27 mouse cellular contexts compared by ENCODE assay signal in genomic region chr11:47268556-47268955, GRCm38 (mm10).
DNase-seq lines count a peak whose midpoint lies in the region; ATAC-seq lines count a peak whose summit lies in the region.
"Had no signal": no experiment of that assay in that cellular context is flagged by ENCODE, and none has a peak within 500 bp of the region (broad histone marks: within the 10 kb centered on the region; RNA-seq: fewer than 3 reads in every experiment).

No protein-coding gene starts in this region.

- no peak for ATAC-seq in midbrain, embryonic 11.5 days (ENCODE audit: low FRiP score)
- ATAC-seq in midbrain, embryonic 16.5 days = no peak
- ATAC-seq: intestine, postnatal 0 days; midbrain, embryonic 15.5 days had no signal

- no peaks in the 10 kb centered on the region for H3K9me3 ChIP-seq in midbrain, embryonic 11.5 days (ENCODE audit: control insufficient read depth, low read length)
- no peaks in the 10 kb centered on the region for H3K9me3 ChIP-seq in midbrain, embryonic 16.5 days (replicated peaks; ENCODE audit: control insufficient read depth, low read length, poor library complexity, severe bottlenecking)
- H3K9me3 ChIP-seq: embryonic facial prominence, embryonic 12.5 days; forebrain, embryonic 12.5 days; heart, embryonic 13.5 days; limb, embryonic 15.5 days; liver, embryonic 15.5 days; lung, embryonic 15.5 days; midbrain, embryonic 15.5 days; neural tube, embryonic 13.5 days had no signal

- H3K36me3 ChIP-seq in midbrain, embryonic 11.5 days (ENCODE audit: control insufficient read depth, insufficient read depth, low read length) = no peaks in the 10 kb centered on the region
- no peaks in the 10 kb centered on the region for H3K36me3 ChIP-seq in midbrain, embryonic 16.5 days (ENCODE audit: control insufficient read depth, insufficient read depth, low read length)
- H3K36me3 ChIP-seq: embryonic facial prominence, embryonic 12.5 days; forebrain, embryonic 12.5 days; heart, embryonic 13.5 days; limb, embryonic 15.5 days; liver, embryonic 15.5 days; lung, embryonic 15.5 days; midbrain, embryonic 15.5 days; neural tube, embryonic 13.5 days had no signal

- 92% methylated on average over 4 of the region's 4 CpGs for WGBS in midbrain, embryonic 11.5 days
- WGBS in midbrain, embryonic 16.5 days = 88% methylated on average over 4 of the region's 4 CpGs

- no peak overlapping the region for H3K27ac ChIP-seq in midbrain, embryonic 11.5 days (ENCODE audit: low read depth, low read length)
- H3K27ac ChIP-seq in midbrain, embryonic 16.5 days (ENCODE audit: low read length) = no peak overlapping the region
- H3K27ac ChIP-seq: embryonic facial prominence, embryonic 12.5 days; forebrain, embryonic 12.5 days; heart, adult 2 months; heart, embryonic 13.5 days; limb, embryonic 15.5 days; liver, embryonic 15.5 days; lung, embryonic 15.5 days; midbrain, embryonic 15.5 days; neural tube, embryonic 13.5 days had no signal

- DNase-seq in frontal cortex, postnatal 25 days (ENCODE audit: low spot score in 2 of 2) = peak; percentile 4 to 8
- no peak for DNase-seq in frontal cortex, postnatal 10 days (ENCODE audit: low spot score in 2 of 2)
- peak; percentile 56 for DNase-seq in midbrain, embryonic 11.5 days (ENCODE audit: low spot score, missing footprints)
- DNase-seq in left cerebral cortex, postnatal 14 days (ENCODE audit: low spot score in 2 of 2) = peak; percentile 18 to 57
- DNase-seq in retina, embryonic 14.5 days (ENCODE audit: low spot score) = no peak
- no peak for DNase-seq in lung, postnatal 36 days
- DNase-seq: adrenal gland, postnatal 10 days; cerebellum, adult 2 months; cerebellum, postnatal 25 days; gastrocnemius, postnatal 25 days; heart, adult 2 months; heart, postnatal 14 days; kidney, postnatal 4 days; lung, postnatal 4 days; thymus, adult 2 months; thymus, postnatal 4 days had no signal

- no peak overlapping the region for H3K4me3 ChIP-seq in midbrain, embryonic 11.5 days (ENCODE audit: low read depth, low read length)
- H3K4me3 ChIP-seq in midbrain, embryonic 16.5 days (ENCODE audit: low read depth, low read length) = no peak overlapping the region
- H3K4me3 ChIP-seq: embryonic facial prominence, embryonic 12.5 days; forebrain, embryonic 12.5 days; heart, adult 2 months; heart, embryonic 13.5 days; limb, embryonic 15.5 days; liver, embryonic 15.5 days; lung, embryonic 15.5 days; midbrain, embryonic 15.5 days; myocyte; neural tube, embryonic 13.5 days had no signal

- no peak overlapping the region for H3K4me2 ChIP-seq in midbrain, embryonic 11.5 days
- H3K4me2 ChIP-seq in midbrain, embryonic 16.5 days (ENCODE audit: low read length) = no peak overlapping the region
- H3K4me2 ChIP-seq: embryonic facial prominence, embryonic 12.5 days; forebrain, embryonic 12.5 days; heart, embryonic 13.5 days; limb, embryonic 15.5 days; liver, embryonic 15.5 days; lung, embryonic 15.5 days; midbrain, embryonic 15.5 days; neural tube, embryonic 13.5 days had no signal

- no peaks in the 10 kb centered on the region for H3K4me1 ChIP-seq in midbrain, embryonic 11.5 days (ENCODE audit: control insufficient read depth, insufficient read depth, low read length)
- no peaks in the 10 kb centered on the region for H3K4me1 ChIP-seq in midbrain, embryonic 16.5 days (ENCODE audit: control insufficient read depth, insufficient read depth, low read length)
- H3K4me1 ChIP-seq: embryonic facial prominence, embryonic 12.5 days; forebrain, embryonic 12.5 days; limb, embryonic 15.5 days; liver, embryonic 15.5 days; lung, embryonic 15.5 days; midbrain, embryonic 15.5 days; neural tube, embryonic 13.5 days had no signal

- no peak overlapping the region for H3K9ac ChIP-seq in midbrain, embryonic 11.5 days (ENCODE audit: low read length)
- no peak overlapping the region for H3K9ac ChIP-seq in midbrain, embryonic 16.5 days (ENCODE audit: low read depth, low read length)
- H3K9ac ChIP-seq: embryonic facial prominence, embryonic 12.5 days; forebrain, embryonic 12.5 days; heart, embryonic 13.5 days; limb, embryonic 15.5 days; liver, embryonic 15.5 days; lung, embryonic 15.5 days; midbrain, embryonic 15.5 days; neural tube, embryonic 13.5 days had no signal

- no peaks in the 10 kb centered on the region for H3K27me3 ChIP-seq in midbrain, embryonic 11.5 days (ENCODE audit: control insufficient read depth, insufficient read depth, low read length)
- H3K27me3 ChIP-seq in midbrain, embryonic 16.5 days (ENCODE audit: control insufficient read depth, insufficient read depth, low read depth, low read length) = no peaks in the 10 kb centered on the region
- H3K27me3 ChIP-seq: embryonic facial prominence, embryonic 12.5 days; forebrain, embryonic 12.5 days; heart, embryonic 13.5 days; limb, embryonic 15.5 days; liver, embryonic 15.5 days; lung, embryonic 15.5 days; midbrain, embryonic 15.5 days; neural tube, embryonic 13.5 days had no signal

- intact Hi-C loops in left cerebral cortex, postnatal 14 days (cut with DNase I) = no loop called here

Comparison
In these comparisons a context has a peak if more than half of its experiments do, and no peak if none do; other contexts are left out.
1. DNase-seq: peak in frontal cortex, postnatal 25 days (2 of 2), midbrain, embryonic 11.5 days (single experiment) and left cerebral cortex, postnatal 14 days (2 of 2); none in frontal cortex, postnatal 10 days (0 of 2), retina, embryonic 14.5 days (single experiment) and lung, postnatal 36 days (single experiment).